Mouse (Mus musculus): ENCODE data around the gene Sptbn2.

GRCm38 (mm10) chr19:4742229-4742628 is 31.3 kb downstream of the Sptbn2 start:
- TF ChIP-seq POLR2A (IDR thresholded peaks at IDR 0.05; ENCODE audit: insufficient read depth, low read depth, low read length) = no peak
- no peak for TF ChIP-seq CTCF (IDR thresholded peaks at IDR 0.05)
